Mouse (Mus musculus): ENCODE data around the gene Gm45213.

The Gm45213 gene

GRCm38 (mm10) chr7:66108961-66109854, 65.8 kb downstream of the Gm45213 start, which contains the start of gene Chsy1:
Chsy1 (plus strand) TSS chr7:66109515.
- peak; percentile 93 for DNase-seq

- DNase-seq, result peak; percentile 51
Measured at GRCm38 (mm10) chr7:66109855-66110635, 66.6 kb downstream of the Gm45213 start.

- DNase-seq, result no peak
Measured at GRCm38 (mm10) chr7:66110636-66111112, 67.3 kb downstream of the Gm45213 start.

GRCm38 (mm10) chr7:66111211-66111610, 67.8 kb downstream of the Gm45213 start:
- DNase-seq, result no peak
